Mouse (Mus musculus): ENCODE measurements around the gene Hcrt. TPM values are rescaled to one million over a fixed set of nuclear protein-coding genes. Genes with fewer than 3 reads are reported as not detected.
"Not testable (repeated sequence)": the region's sequence is repeated elsewhere in the genome, so short reads cannot be mapped to it uniquely, and the experiment has no call there.

The Hcrt gene
- not detected in 2 replicates for polyA plus RNA-seq (2015; fragmentation: Nextera tagmentation; extraction: Ambion mirVana)

DNA sequence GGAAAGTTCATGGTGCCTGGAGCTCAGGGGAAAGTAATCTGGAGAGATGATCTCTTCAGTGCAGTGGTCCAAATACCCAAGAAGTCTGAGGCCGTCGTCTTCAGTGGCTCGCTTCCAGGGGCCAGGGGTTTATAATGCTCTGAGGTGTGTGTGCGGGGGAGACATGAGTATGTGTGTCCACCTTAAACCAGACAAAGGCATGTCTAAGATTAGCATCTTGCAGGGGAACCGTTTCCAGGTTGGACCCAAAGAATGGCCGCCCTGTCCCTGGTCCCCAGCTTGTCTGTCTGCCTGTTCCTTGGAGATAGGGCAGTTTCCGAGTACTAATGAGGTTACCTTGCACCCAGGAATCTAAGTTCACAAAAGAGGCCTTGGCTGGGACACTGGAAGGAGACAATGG lies at the start of gene Hcrt:
Gene Hcrt (minus strand): TSS at position 101 of the 400 bp plus-strand sequence.
- Histone ChIP-seq H3K4me2 (peak within 1 kb of the TSS; percentile 77), H3K27ac (no peak within 1 kb of the TSS), H3K36me3 (no peaks in the 10 kb centered on the region), H3K4me1 (replicated peaks) (peaks cover 14% of the 10 kb centered on the region), H3K27me3 (peaks cover 35% of the 10 kb centered on the region), H3K9me3 (replicated peaks) (no peaks in the 10 kb centered on the region), H3K4me3 (peak within 1 kb of the TSS; percentile 51), H3K9ac (peak within 1 kb of the TSS; percentile 40)
- WGBS, result 87% methylated on average over 7 of the region's 7 CpGs
- ATAC-seq (replicated peaks; ENCODE audit: insufficient number of reproducible peaks, insufficient read depth, low FRiP score, low read depth), result no peak

DNA sequence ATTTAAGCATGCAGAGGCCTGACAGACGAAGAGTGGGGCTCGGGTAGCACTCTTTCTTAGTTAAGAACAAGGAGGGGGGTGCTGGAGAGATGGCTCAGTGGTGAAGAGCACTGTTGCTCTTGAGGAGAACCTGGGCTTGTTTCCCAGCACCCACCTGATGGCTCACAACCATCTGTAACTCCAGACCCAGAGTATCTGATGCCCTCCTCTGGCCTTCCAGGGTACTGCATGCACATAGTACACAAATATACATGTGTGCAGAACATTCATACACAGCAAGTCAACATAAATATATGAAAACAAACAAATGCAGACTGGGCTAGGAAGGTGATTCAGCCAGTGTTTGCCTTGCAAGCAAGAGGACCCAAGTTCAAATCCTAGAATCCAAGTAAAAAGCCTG lies 48.4 kb upstream of the Hcrt start:
- Histone ChIP-seq H3K4me2 (peak overlapping the region; percentile 0; the same call in 1 of the 2 replicates), H3K27ac (peak overlapping the region; percentile 55), H3K9ac (no peak overlapping the region), H3K4me1 (replicated peaks) (peaks cover 43% of the 10 kb centered on the region), H3K4me3 (no peak overlapping the region), H3K36me3 (no peaks in the 10 kb centered on the region), H3K27me3 (no peaks in the 10 kb centered on the region), H3K9me3 (replicated peaks) (no peaks in the 10 kb centered on the region)
- ATAC-seq (replicated peaks; ENCODE audit: insufficient number of reproducible peaks, insufficient read depth, low FRiP score, low read depth), result no peak
- WGBS, result 93% methylated on average over 2 of the region's 2 CpGs

DNA sequence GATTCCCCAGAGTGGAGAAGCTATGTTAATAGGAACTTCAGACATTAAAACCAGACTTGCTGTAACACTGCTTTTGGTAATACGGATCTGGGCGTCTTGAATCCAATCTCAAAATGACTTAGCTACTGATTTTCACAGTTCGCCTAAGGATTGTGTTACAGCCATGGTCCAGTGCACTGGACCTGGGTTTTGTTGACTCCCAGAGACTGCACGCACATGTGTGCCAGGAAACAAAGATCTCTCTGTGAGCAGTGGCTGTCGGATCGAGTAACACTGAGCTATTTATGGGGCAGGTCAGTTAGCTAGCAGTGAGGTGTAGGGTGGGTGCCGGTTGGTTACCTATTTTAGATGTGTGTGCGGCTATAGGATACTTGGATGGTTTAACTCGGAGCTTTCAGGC lies 47.8 kb upstream of the Hcrt start:
- Histone ChIP-seq H3K27me3 (no peaks in the 10 kb centered on the region), H3K9ac (no peak overlapping the region), H3K36me3 (no peaks in the 10 kb centered on the region), H3K9me3 (replicated peaks) (no peaks in the 10 kb centered on the region), H3K4me2 (peak overlapping the region; percentile 0; the same call in 1 of the 2 replicates), H3K27ac (peak overlapping the region; percentile 55), H3K4me1 (replicated peaks) (peaks cover 43% of the 10 kb centered on the region), H3K4me3 (no peak overlapping the region)
- 43% methylated on average over 9 of the region's 9 CpGs for WGBS
- 0 out of 2 replicates have a peak, but pooled peaks have one; percentile 51 for ATAC-seq (replicated peaks; ENCODE audit: insufficient number of reproducible peaks, insufficient read depth, low FRiP score, low read depth)

DNA sequence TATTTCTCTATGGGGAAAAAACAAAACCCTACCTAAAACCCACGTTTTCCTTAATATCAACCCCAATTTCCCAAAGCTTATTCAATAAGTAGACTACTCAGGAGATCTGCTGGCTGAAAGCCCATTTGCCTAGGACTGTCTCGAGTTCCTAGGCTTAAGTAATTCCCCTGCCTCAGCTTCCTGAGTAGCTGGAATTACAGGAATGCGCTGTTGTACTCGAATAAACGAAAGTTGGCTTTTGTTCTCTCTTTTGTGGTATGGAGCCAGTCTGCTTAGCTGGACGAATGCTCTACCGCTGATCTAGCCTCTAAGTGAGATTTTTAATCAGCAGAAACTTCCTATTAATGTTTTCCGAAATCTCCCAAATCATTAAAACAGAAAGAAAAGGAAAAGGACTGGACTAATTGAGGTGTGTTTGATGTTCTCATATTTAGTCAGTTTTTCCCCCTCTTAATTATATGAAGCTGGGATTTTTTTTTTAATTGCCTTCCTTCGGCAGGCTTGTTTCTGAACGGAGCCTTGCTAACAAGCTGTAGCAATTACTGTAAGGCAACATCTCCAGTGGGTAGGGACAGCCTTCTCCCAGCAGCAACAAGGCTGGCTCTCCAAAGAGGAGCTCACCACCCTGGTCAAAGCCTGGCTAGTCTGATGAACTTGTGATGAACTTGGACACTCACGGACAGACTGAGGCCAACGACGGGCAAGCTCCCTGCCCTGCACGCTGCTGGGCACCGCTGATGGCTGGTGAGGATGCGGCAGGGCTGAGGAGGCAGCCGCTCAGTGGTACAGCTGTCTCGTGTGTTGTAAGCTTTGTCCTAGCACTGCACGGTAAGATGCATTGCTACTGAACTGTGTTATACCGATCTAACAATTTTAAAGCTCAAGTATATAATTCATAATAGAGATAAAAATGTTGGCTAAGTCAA lies 43.9 kb upstream of the Hcrt start:
- H3K4me2 ChIP-seq, result no peak overlapping the region
- H3K27me3 ChIP-seq, result no peaks in the 10 kb centered on the region
- H3K4me3 ChIP-seq, result no peak overlapping the region
- peaks cover 34% of the 10 kb centered on the region for H3K4me1 ChIP-seq (replicated peaks)
- H3K27ac ChIP-seq, result peak overlapping the region; percentile 50; the same call in 1 of the 2 replicates
- no peak for ATAC-seq (replicated peaks; ENCODE audit: insufficient number of reproducible peaks, insufficient read depth, low FRiP score, low read depth)
- H3K9me3 ChIP-seq (replicated peaks), result no peaks in the 10 kb centered on the region
- WGBS, result 65% methylated on average over 20 of the region's 20 CpGs
- no peak overlapping the region for H3K9ac ChIP-seq
- H3K36me3 ChIP-seq, result peaks cover 33% of the 10 kb centered on the region

DNA sequence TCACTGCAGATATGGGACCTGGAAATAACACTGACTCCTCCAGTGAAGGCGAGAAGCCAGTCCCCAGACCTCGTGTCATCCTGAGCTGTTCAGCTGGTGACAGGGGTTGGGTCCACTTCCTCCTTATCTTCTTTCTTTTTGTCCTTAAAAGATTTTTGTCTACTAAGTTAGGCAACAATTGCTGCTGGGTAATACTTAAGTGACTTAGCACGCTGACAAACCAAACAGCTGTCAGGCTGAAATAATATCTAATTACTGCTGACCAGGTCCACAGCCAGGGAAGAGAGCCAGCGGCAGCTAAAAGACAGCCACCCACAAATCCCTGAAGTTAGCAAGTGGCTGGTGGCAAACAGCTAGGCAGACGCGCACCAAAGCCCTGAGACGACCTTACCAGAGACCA lies 42.8 kb upstream of the Hcrt start:
- Histone ChIP-seq H3K27me3 (no peaks in the 10 kb centered on the region), H3K4me1 (replicated peaks) (peaks cover 28% of the 10 kb centered on the region), H3K4me2 (no peak overlapping the region), H3K4me3 (no peak overlapping the region), H3K9me3 (replicated peaks) (no peaks in the 10 kb centered on the region), H3K27ac (peak overlapping the region; percentile 50), H3K9ac (no peak overlapping the region), H3K36me3 (peaks cover 44% of the 10 kb centered on the region)
- 0 out of 2 replicates have a peak, but pooled peaks have one; percentile 20 for ATAC-seq (replicated peaks; ENCODE audit: insufficient number of reproducible peaks, insufficient read depth, low FRiP score, low read depth)
- WGBS, result 42% methylated on average over 7 of the region's 7 CpGs

DNA sequence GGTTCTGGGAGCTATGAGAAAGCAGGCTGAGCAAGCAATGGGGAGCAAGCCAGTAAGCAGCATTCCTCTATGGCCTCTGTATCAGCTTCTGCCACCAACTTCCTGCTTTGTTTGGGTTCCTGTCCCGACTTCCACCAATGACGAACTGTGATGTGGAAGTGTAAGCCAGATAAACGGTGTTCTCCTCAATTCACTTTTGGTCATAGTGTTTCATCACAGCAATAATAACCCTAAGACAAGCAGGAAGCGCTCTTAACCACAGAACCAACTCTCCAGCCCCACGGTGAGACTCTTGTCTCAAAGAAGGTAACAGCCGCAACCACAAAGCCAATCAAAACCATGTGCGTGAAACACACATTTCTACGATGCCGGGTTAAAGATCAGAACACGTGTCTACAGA lies 41.7 kb upstream of the Hcrt start:
- H3K9me3 ChIP-seq (replicated peaks), result no peaks in the 10 kb centered on the region
- no peak overlapping the region for H3K9ac ChIP-seq
- no peaks in the 10 kb centered on the region for H3K27me3 ChIP-seq
- ATAC-seq (replicated peaks; ENCODE audit: insufficient number of reproducible peaks, insufficient read depth, low FRiP score, low read depth), result no peak
- 93% methylated on average over 10 of the region's 10 CpGs for WGBS
- H3K4me1 ChIP-seq (replicated peaks), result peaks cover 22% of the 10 kb centered on the region
- peaks cover 44% of the 10 kb centered on the region for H3K36me3 ChIP-seq
- H3K27ac ChIP-seq, result no peak overlapping the region
- H3K4me2 ChIP-seq, result no peak overlapping the region
- H3K4me3 ChIP-seq, result no peak overlapping the region

DNA sequence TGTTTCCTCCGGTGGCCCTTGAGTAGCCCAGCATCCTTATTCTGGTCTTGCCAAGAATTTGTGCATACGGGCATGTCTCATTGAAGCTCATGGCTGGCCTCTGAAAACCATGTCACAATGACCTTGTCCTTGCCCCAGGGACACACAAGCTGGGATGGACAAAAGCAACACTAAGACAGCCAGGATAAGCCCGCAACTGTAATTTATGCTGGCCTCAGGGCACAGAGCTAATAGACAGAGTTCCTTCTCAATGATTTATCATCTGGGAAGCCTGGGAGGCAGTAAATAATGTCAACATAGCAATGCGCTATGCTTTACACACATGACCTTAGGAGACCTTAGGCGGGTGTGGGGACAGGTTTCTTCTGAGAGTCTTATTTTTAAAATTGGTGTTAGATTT lies 36.7 kb upstream of the Hcrt start:
- H3K9me3 ChIP-seq (replicated peaks), result no peaks in the 10 kb centered on the region
- H3K4me2 ChIP-seq, result no peak overlapping the region
- H3K27ac ChIP-seq, result no peak overlapping the region
- H3K36me3 ChIP-seq, result peaks cover 58% of the 10 kb centered on the region
- no peaks in the 10 kb centered on the region for H3K27me3 ChIP-seq
- no peak overlapping the region for H3K4me3 ChIP-seq
- no peak for ATAC-seq (replicated peaks; ENCODE audit: insufficient number of reproducible peaks, insufficient read depth, low FRiP score, low read depth)
- no peak overlapping the region for H3K9ac ChIP-seq
- WGBS, result 82% methylated on average over 5 of the region's 5 CpGs
- H3K4me1 ChIP-seq (replicated peaks), result no peaks in the 10 kb centered on the region

DNA sequence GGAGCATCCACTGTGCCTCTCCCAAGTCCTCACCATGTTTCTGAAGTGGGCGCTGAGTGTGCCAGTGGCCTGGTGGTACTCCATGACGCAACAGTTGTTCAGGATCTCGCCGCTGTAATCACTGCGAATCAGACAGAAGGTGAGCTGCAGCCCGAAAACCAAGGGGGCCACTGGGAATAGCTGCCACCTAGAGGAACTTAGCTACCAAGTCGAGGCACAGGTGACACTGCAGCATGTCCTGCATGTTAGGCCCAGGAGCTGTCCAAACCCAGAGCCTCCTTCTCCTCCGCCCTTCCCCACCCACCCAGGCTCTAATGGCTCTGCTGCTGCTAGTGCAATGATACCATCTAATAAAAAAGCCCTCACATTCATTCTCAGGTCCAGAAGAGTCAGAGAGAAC lies 33.9 kb upstream of the Hcrt start:
- 72% methylated on average over 8 of the region's 8 CpGs for WGBS
- Histone ChIP-seq H3K36me3 (peaks cover 39% of the 10 kb centered on the region), H3K9me3 (replicated peaks) (no peaks in the 10 kb centered on the region), H3K4me3 (no peak overlapping the region), H3K4me1 (replicated peaks) (peaks cover 3% of the 10 kb centered on the region; the same call in 1 of the 2 replicates), H3K27ac (no peak overlapping the region), H3K4me2 (no peak overlapping the region), H3K27me3 (no peaks in the 10 kb centered on the region), H3K9ac (no peak overlapping the region)
- ATAC-seq (replicated peaks; ENCODE audit: insufficient number of reproducible peaks, insufficient read depth, low FRiP score, low read depth), result no peak

DNA sequence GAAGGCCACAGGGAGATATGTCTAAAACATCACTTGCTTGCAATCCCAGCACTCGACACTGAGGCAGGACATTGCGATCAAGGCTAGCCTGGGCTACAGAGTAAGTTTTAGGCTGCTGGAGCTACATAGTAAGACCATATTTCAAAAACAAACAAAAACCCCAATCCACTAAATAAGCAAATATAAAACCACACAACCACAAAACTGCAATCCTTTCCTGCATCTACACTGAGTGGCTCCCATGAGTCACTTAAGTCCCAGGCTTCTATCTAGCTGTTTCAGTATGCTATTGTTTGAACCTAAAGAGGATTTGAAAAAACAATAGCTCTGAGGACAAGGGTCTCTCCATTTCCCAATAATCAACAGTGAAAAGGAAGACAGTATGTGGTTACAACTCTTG lies 32.7 kb upstream of the Hcrt start:
- no peak overlapping the region for H3K4me2 ChIP-seq
- WGBS, result 91% methylated on average over 2 of the region's 2 CpGs
- no peak overlapping the region for H3K9ac ChIP-seq
- H3K4me1 ChIP-seq (replicated peaks), result peaks cover 10% of the 10 kb centered on the region
- ATAC-seq (replicated peaks; ENCODE audit: insufficient number of reproducible peaks, insufficient read depth, low FRiP score, low read depth), result no peak
- no peak overlapping the region for H3K27ac ChIP-seq
- H3K4me3 ChIP-seq, result no peak overlapping the region
- H3K27me3 ChIP-seq, result no peaks in the 10 kb centered on the region
- H3K36me3 ChIP-seq, result peaks cover 28% of the 10 kb centered on the region
- H3K9me3 ChIP-seq (replicated peaks), result no peaks in the 10 kb centered on the region

DNA sequence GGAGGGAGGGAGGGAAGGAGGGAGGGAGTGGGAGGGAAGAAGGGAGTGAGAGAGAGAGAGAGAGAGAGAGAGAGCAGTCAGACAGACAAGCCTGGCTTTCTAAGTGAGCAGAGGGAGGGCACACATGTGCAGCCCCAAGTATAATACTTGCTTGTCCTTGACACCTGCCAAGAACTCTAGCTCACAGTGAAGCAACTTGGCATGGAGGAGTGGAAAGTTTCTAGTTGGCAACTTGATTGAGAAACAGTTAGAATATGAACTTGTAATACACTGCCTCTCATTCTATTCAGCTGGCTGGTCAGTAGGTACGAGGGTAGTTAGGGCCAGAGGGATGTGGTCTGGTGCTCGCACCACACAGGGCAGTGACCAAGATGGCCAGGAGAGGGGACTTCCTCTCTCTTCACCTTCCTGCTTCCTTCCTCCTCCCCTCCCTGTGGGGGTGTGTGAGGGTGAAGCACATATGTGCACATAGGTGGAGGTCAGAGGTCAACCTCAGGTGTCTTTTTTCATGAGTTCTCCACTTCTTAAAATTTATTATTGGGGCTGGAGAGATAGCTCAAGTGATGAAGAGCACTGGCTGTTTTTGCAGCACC lies 28.8 kb upstream of the Hcrt start:
- WGBS, result 78% methylated on average over 2 of the region's 2 CpGs

DNA sequence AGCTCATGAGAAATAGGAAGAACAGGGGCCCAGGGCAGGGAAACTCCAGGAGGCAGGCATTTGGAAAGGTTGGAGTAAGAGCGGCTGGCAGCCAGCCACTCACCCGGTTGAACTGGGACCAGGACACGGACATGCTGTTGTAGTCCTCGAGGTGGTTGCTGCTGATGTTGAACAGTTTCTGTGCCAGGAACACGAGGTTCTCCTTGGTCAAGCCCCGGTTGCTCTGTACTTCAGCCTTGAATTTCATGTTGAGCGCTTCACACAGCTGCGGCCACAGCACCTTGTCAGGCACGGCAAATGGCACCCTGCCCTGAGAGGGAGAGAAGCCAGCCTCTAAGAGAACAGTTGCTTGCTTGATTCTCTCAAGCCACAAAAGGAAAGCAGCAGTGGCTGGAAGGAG lies 27.9 kb upstream of the Hcrt start:
- not testable (repeated sequence) for ATAC-seq (replicated peaks; ENCODE audit: insufficient number of reproducible peaks, insufficient read depth, low FRiP score, low read depth); H3K9me3 ChIP-seq (replicated peaks); H3K4me2 ChIP-seq; H3K27me3 ChIP-seq; H3K9ac ChIP-seq; H3K4me3 ChIP-seq
- H3K36me3 ChIP-seq, result peaks cover 43% of the 10 kb centered on the region
- peak overlapping the region; percentile 56 for H3K27ac ChIP-seq
- WGBS, result 71% methylated on average over 9 of the region's 9 CpGs
- H3K4me1 ChIP-seq (replicated peaks), result peaks cover 11% of the 10 kb centered on the region

More for the DNA sequence above, 28.8 kb upstream of the Hcrt start:
- peaks cover 11% of the 10 kb centered on the region for H3K4me1 ChIP-seq (replicated peaks)
- no peaks in the 10 kb centered on the region for H3K27me3 ChIP-seq
- peaks cover 43% of the 10 kb centered on the region for H3K36me3 ChIP-seq
- no peak overlapping the region for H3K4me2 ChIP-seq
- no peaks in the 10 kb centered on the region for H3K9me3 ChIP-seq (replicated peaks)
- ATAC-seq (replicated peaks; ENCODE audit: insufficient number of reproducible peaks, insufficient read depth, low FRiP score, low read depth), result no peak
- no peak overlapping the region for H3K9ac ChIP-seq
- H3K4me3 ChIP-seq, result no peak overlapping the region
- 0 out of 2 replicates have a peak overlapping the region, but pooled peaks have one; percentile 32 for H3K27ac ChIP-seq
